Mouse (Mus musculus) heart, adult 2 months (tissue): Measurements from ENCODE around the gene Treml1. TPM values are rescaled to one million over a fixed set of nuclear protein-coding genes. Genes with fewer than 3 reads are reported as not detected.

ENCODE experiments used
- DNase-seq, 2 experiments: peaks; one replicate each; pipeline ENCODE4 v3.0.0; 2021
- H3K27ac ChIP-seq: fragments of 200-600 bp; 2 replicates; pipeline ENCODE4 v1.8.1; 2022
- H3K27me3 ChIP-seq: fragments of 200-500 bp; 2 replicates; pipeline ENCODE4 v1.6.1; 2012; ENCODE audit warnings: mild to moderate bottlenecking, low read length, inconsistent platforms, mixed read lengths; ENCODE audit not compliant: control insufficient read depth, insufficient read depth
- H3K36me3 ChIP-seq: fragments of 200-500 bp; 2 replicates; pipeline ENCODE4 v1.6.1; 2012; ENCODE audit warnings: low read length, inconsistent platforms; ENCODE audit not compliant: control insufficient read depth, insufficient read depth
- H3K4me1 ChIP-seq: fragments of 200-500 bp; 2 replicates; pipeline ENCODE4 v1.6.1; 2011; ENCODE audit warnings: low read length; ENCODE audit not compliant: control insufficient read depth, insufficient read depth
- H3K4me3 ChIP-seq: fragments of 200-600 bp; 2 replicates; pipeline ENCODE4 v1.8.1; 2022
- H3K79me2 ChIP-seq: fragments of 200-500 bp; replicated peaks from 2 replicates; pipeline ENCODE4 v1.6.1; 2012; ENCODE audit warnings: mild to moderate bottlenecking, inconsistent platforms, low read length, moderate library complexity, mixed read lengths; ENCODE audit not compliant: control insufficient read depth, insufficient read depth
- H3K9ac ChIP-seq: fragments of 200-500 bp; 2 replicates; pipeline ENCODE4 v1.6.1; 2012; ENCODE audit warnings: low read depth, mild to moderate bottlenecking, control low read depth, inconsistent platforms, low read length, mixed read lengths
- CTCF ChIP-seq: fragments of 200-600 bp; IDR thresholded peaks from 2 replicates; pipeline ENCODE4 v1.8.1; 2022; ENCODE audit warnings: antibody characterized with exemption, mild to moderate bottlenecking, moderate library complexity
- EP300 ChIP-seq: fragments of 200-500 bp; IDR thresholded peaks from 2 replicates; pipeline ENCODE4 v1.6.1; 2011; ENCODE audit warnings: low read depth, low read length, control low read depth; ENCODE audit not compliant: insufficient read depth
- POLR2A ChIP-seq: fragments of 200-500 bp; IDR thresholded peaks from 2 replicates; pipeline ENCODE4 v1.6.1; 2011; ENCODE audit warnings: mild to moderate bottlenecking, low read depth, low read length, control low read depth; ENCODE audit not compliant: insufficient read depth
- WGBS: fragments of 180-500 bp; shearing (Covaris S2); methylation state at CpG from one replicate; pipeline ENCODE4 v1.1.7; 2018; 5-methylcytosine and 5-hydroxymethylcytosine counted together
- intact Hi-C: fragments of 180-260 bp; cut with DNase I; formaldehyde crosslinking; loops from one replicate; pipeline ENCODE4 v1.15.1; 2025
- polyA plus RNA-seq: library from polyadenylated mRNA; depleted of rRNA; stranded (reverse); fragments of >200 nt; gene quantifications from 2 replicates; pipeline ENCODE4 v1.2.3, GENCODE M21; 2012
- total RNA-seq, 2 experiments: library from RNA; stranded (reverse); gene quantifications; 2 replicates each; pipeline ENCODE4 v1.2.3; 2021

Treml1 gene
- total and polyA plus RNA-seq, 3 experiments = 2.4 to 3.5 TPM; not detected in 1

GRCm38 (mm10) chr17:48389442-48389841 lies 29.7 kb downstream of the Treml1 start:
- intact Hi-C loops = no loop called here
- no peak for DNase-seq
- no peaks in the 10 kb centered on the region for H3K4me1 ChIP-seq
- H3K27ac ChIP-seq = no peak overlapping the region
- no peak overlapping the region for H3K4me3 ChIP-seq
- no peak overlapping the region for H3K9ac ChIP-seq
- H3K36me3 ChIP-seq = no peaks in the 10 kb centered on the region
- H3K27me3 ChIP-seq = no peaks in the 10 kb centered on the region
- no peaks in the 10 kb centered on the region for H3K79me2 ChIP-seq
- no peak for TF ChIP-seq CTCF
- no peak for TF ChIP-seq POLR2A
- 76% methylated on average over 5 of the region's 5 CpGs for WGBS

- WGBS = 72% methylated on average over 5 of the region's 5 CpGs
- DNase-seq = no peak
- intact Hi-C loops = no loop called here
- no peak overlapping the region for H3K9ac ChIP-seq
- H3K4me3 ChIP-seq = no peak overlapping the region
- 0 out of 2 replicates have a peak, but pooled peaks cover 2% of the 10 kb centered on the region for H3K36me3 ChIP-seq
- H3K79me2 ChIP-seq = no peaks in the 10 kb centered on the region
- TF ChIP-seq CTCF = no peak
- TF ChIP-seq EP300 = no peak
- TF ChIP-seq POLR2A = no peak
- no peak overlapping the region for H3K27ac ChIP-seq
- no peaks in the 10 kb centered on the region for H3K27me3 ChIP-seq
- H3K4me1 ChIP-seq = no peaks in the 10 kb centered on the region
Observed at GRCm38 (mm10) chr17:48391446-48391845, 31.7 kb downstream of the Treml1 start.

- Histone ChIP-seq H3K9ac (no peak overlapping the region), H3K4me1 (no peaks in the 10 kb centered on the region), H3K27me3 (no peaks in the 10 kb centered on the region), H3K79me2 (no peaks in the 10 kb centered on the region), H3K4me3 (no peak overlapping the region), H3K27ac (no peak overlapping the region), H3K36me3 (0 out of 2 replicates have a peak, but pooled peaks cover 2% of the 10 kb centered on the region)
- WGBS = 86% methylated on average over 3 of the region's 3 CpGs
- no peak for DNase-seq
- intact Hi-C loops = no loop called here
- no peak for TF ChIP-seq EP300
- TF ChIP-seq POLR2A = no peak
- TF ChIP-seq CTCF = no peak
Observed at GRCm38 (mm10) chr17:48392616-48393015, 32.9 kb downstream of the Treml1 start.

- WGBS = 84% methylated on average over 4 of the region's 4 CpGs
- Histone ChIP-seq H3K4me3 (no peak overlapping the region), H3K27me3 (no peaks in the 10 kb centered on the region), H3K36me3 (peaks cover 9% of the 10 kb centered on the region), H3K79me2 (peaks cover 9% of the 10 kb centered on the region), H3K9ac (no peak overlapping the region), H3K4me1 (peaks cover 1% of the 10 kb centered on the region; the same call in 1 of the 2 replicates), H3K27ac (no peak overlapping the region)
- DNase-seq = peak in 1 of 2 experiments; percentile 2
- TF ChIP-seq POLR2A (no peak), CTCF (no peak), EP300 (no peak)
- intact Hi-C loops = no loop called here
Observed at GRCm38 (mm10) chr17:48401710-48402109, 42.0 kb downstream of the Treml1 start.

- 96% methylated on average over 3 of the region's 3 CpGs for WGBS
- H3K27me3 ChIP-seq = no peaks in the 10 kb centered on the region
- TF ChIP-seq POLR2A (no peak), CTCF (no peak), EP300 (no peak)
- peaks cover 11% of the 10 kb centered on the region for H3K36me3 ChIP-seq
- H3K9ac ChIP-seq = no peak overlapping the region
- no peak overlapping the region for H3K4me3 ChIP-seq
- no peak overlapping the region for H3K27ac ChIP-seq
- H3K79me2 ChIP-seq = peaks cover 11% of the 10 kb centered on the region
- DNase-seq = peak in 1 of 2 experiments; percentile 10
- H3K4me1 ChIP-seq = peaks cover 1% of the 10 kb centered on the region
- intact Hi-C loops = no loop called here
Observed at GRCm38 (mm10) chr17:48402751-48403150, 43.0 kb downstream of the Treml1 start.

GRCm38 (mm10) chr17:48403848-48404247 lies 44.1 kb downstream of the Treml1 start:
- no peak for TF ChIP-seq CTCF
- no peak for TF ChIP-seq POLR2A
- TF ChIP-seq EP300 = no peak

More at GRCm38 (mm10) chr17:48403848-48404247, 44.1 kb downstream of the Treml1 start:
- Histone ChIP-seq H3K27me3 (no peaks in the 10 kb centered on the region), H3K9ac (no peak overlapping the region), H3K4me1 (peaks cover 4% of the 10 kb centered on the region), H3K79me2 (peaks cover 11% of the 10 kb centered on the region), H3K36me3 (peaks cover 13% of the 10 kb centered on the region), H3K4me3 (no peak overlapping the region), H3K27ac (no peak overlapping the region)
- WGBS = 78% methylated on average over 2 of the region's 2 CpGs
- DNase-seq = no peak
- intact Hi-C loops = no loop called here
